Mouse (Mus musculus) left cerebral cortex, postnatal 14 days (tissue): ENCODE data around the gene AC134908.4. TPM values are rescaled to one million over a fixed set of nuclear protein-coding genes. Genes with fewer than 3 reads are reported as not detected.
"Not testable (repeated sequence)": the region's sequence is repeated elsewhere in the genome, so short reads cannot be mapped to it uniquely, and the experiment has no call there.

ENCODE experiments used
- DNase-seq, 2 experiments: peaks; one replicate each; pipeline ENCODE4 v3.0.0; 2021 to 2022; ENCODE audit warnings: low spot score in 2 of 2, mixed read lengths in 1 of 2
- intact Hi-C: fragments of 180-260 bp; cut with DNase I; formaldehyde crosslinking; loops from one replicate; pipeline ENCODE4 v1.15.1; 2025
- total RNA-seq, 2 experiments: library from RNA; stranded (reverse); gene quantifications; 2 replicates each; pipeline ENCODE4 v1.2.3; 2021

Gene AC134908.4
- total RNA-seq, 2 experiments from 2014 or later: not detected

- no peak for DNase-seq
- intact Hi-C loops: no loop called here
Observed at GRCm38 (mm10) chr17:25810890-25811289, 15.4 kb upstream of the AC134908.4 start.

- peak in 1 of 2 experiments; percentile 57 for DNase-seq
- intact Hi-C loops: no loop called here
Observed at GRCm38 (mm10) chr17:25809606-25810340, 14.3 kb upstream of the AC134908.4 start.

GRCm38 (mm10) chr17:25808789-25809605 is 13.5 kb upstream of the AC134908.4 start, which contains the start of gene Fbxl16:
Gene Fbxl16 (plus strand): TSS chr17:25809085.
- peak; percentile 90 to 94 for DNase-seq
- intact Hi-C loops: no loop called here

- intact Hi-C loops: no loop called here
Observed at GRCm38 (mm10) chr17:25808028-25808427, 12.6 kb upstream of the AC134908.4 start.

GRCm38 (mm10) chr17:25807452-25807851 is 12.0 kb upstream of the AC134908.4 start:
- intact Hi-C loops, DNase-seq: not testable (repeated sequence)

More at GRCm38 (mm10) chr17:25808028-25808427, 12.6 kb upstream of the AC134908.4 start:
- DNase-seq: no peak

DNA sequence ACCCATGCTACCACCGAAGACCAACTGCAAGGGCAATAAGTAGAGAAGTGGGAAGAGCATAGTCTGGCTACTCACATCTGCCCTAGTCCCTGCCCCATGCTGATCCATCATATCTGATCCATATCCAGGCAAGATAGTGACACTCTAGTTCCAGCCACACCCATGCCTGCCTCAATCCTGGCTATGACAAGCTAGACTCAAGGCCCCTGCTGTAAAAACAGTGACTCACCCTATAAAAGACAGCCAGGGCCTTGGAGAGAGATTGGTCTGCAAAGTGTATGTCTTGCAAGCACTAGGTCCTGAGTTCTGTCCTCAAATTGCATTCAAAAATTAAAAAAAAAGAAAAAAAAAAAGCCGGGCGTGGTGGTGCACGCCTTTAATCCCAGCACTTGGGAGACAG is 11.0 kb upstream of the AC134908.4 start:
- no peak for DNase-seq
- intact Hi-C loops: no loop called here

GRCm38 (mm10) chr17:25802825-25803517 is 7.5 kb upstream of the AC134908.4 start:
- peak; percentile 85 to 96 for DNase-seq

DNA sequence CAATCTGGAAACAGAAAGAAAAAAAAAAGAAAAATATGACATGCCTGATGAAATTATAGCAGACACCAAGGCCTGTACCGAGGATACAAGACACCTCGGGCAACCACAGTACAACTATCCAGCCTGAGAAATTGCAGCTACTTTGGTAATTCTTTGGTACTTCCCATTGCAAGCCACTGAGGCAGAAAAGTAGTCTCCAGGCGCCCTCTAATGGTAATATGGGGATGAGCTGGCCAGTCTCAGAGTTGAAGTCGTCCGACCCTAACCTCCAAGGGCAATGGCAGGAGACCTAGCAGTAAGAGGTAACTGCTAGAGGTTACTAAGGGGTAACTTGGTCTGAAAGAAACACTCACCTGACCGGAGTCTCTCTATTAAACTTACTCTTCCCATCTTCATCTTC is 5.6 kb upstream of the AC134908.4 start:
- intact Hi-C loops: loop anchor here (2.0 kb wide), 3 partner anchors 28 to 324 kb away; partner anchors contain the start of gene Narfl
- peak; percentile 78 to 80 for DNase-seq

More at GRCm38 (mm10) chr17:25802825-25803517, 7.5 kb upstream of the AC134908.4 start:
- intact Hi-C loops: no loop called here

- DNase-seq: peak; percentile 57 to 76
- intact Hi-C loops: loop anchor here (10.0 kb wide), 1 partner anchor 232 kb away; no protein-coding TSS in a partner anchor
Observed at GRCm38 (mm10) chr17:25796951-25797369, 1.5 kb upstream of the AC134908.4 start, which contains the start of gene Metrn. Gene Metrn (minus strand): TSS chr17:25797136.

DNA sequence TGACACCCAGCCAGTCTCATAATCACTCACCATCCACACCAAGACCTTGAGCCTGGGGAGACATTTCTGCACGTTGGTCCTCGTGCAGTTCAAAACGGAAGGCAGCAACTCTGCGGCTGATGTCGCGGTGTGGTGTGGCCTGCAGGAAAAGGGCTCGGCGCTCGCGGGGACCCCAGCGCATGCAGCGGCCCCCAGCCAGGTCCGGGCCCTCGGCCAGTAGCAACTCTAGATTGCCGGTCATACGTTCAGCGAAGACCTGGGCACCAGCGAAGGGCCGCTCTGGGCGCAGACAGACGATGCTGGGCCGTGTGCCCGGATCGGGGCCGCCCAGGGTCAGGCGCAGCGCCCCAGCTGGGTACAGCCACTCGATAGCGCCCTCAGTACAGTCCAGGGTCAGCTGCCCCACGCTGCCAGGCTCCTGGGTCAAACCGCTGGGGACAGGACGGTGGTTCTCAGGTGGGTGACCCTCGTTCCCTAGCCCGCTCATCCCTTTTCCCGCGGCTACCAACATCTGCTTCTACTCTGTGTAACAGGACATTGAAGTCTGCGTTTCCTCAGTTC is 832 bp upstream of the AC134908.4 start:
- no peak for DNase-seq
- intact Hi-C loops: loop anchor here (10.0 kb wide), 1 partner anchor 231 kb away; no protein-coding TSS in a partner anchor

- no peak for DNase-seq
- intact Hi-C loops: loop anchor here (10.0 kb wide), 1 partner anchor 230 kb away; no protein-coding TSS in a partner anchor
Observed at GRCm38 (mm10) chr17:25794998-25795397, 461 bp downstream of the AC134908.4 start.

GRCm38 (mm10) chr17:25794197-25794596 is 1.3 kb downstream of the AC134908.4 start:
- no peak for DNase-seq
- intact Hi-C loops: loop anchor here (10.0 kb wide), 1 partner anchor 229 kb away; no protein-coding TSS in a partner anchor

DNA sequence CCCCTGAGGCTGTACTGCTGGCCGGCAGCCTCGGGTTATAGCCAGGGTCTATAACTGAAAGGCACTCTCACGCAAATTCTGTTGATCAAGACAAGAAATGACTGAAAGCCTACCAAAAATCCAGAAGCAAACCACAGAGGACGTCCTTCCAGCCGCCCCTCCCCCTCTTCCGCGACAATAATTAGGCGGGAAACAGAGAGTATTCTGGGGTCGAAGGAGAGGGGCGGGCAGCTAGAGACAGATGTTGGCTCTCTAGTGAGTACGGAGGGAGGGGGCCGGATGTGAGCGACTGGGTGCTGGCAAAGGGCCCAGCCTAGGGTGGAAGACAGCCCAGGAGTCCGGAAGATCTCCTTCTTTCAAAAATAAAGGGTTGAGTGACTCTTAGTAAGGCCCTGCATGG is 2.8 kb downstream of the AC134908.4 start, which contains the start of gene Fam173a:
Gene Fam173a, minus strand, starts transcription at position 287 of the 400 bp plus-strand sequence.
- intact Hi-C loops: loop anchor here (10.0 kb wide), 1 partner anchor 228 kb away; no protein-coding TSS in a partner anchor
- peak; percentile 80 for DNase-seq

DNA sequence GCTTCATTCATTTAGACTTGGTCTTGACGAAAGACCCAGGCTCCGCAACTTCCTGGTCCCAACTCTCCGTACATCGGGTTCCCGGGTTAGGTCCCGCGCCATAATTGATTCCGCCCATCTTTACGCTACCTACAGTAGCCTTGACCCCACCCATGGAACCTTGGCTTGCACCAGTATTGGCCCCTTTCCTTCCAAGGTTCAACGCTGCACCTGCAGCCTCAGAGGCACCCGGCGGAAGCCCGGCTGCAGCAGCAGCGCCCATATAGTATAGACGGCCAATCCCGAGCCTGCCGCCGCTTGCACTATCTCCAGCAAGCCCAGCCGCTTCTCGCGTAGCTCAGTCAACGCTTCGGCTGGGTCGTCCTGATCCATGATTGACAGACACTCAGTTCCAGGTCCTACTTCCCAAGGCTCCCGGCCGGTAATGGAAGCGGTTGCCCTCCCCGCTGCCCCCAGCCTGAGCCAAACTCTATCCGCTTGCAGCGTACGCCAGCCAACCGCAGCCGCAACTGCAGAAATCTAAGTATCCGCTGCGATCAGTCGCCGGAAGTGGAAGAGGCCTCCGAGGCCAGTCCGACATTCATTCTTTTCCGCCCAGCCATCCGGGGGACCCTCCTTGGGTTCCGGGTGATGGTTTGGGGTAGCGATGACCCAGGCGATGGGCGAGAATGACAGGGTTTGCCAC is 3.5 kb downstream of the AC134908.4 start:
- peak; percentile 80 to 86 for DNase-seq
- intact Hi-C loops: loop anchor here (10.0 kb wide), 1 partner anchor 227 kb away; no protein-coding TSS in a partner anchor

- intact Hi-C loops: loop anchor here (10.0 kb wide), 1 partner anchor 227 kb away; no protein-coding TSS in a partner anchor
Observed at GRCm38 (mm10) chr17:25791320-25791842, 4.1 kb downstream of the AC134908.4 start.

DNA sequence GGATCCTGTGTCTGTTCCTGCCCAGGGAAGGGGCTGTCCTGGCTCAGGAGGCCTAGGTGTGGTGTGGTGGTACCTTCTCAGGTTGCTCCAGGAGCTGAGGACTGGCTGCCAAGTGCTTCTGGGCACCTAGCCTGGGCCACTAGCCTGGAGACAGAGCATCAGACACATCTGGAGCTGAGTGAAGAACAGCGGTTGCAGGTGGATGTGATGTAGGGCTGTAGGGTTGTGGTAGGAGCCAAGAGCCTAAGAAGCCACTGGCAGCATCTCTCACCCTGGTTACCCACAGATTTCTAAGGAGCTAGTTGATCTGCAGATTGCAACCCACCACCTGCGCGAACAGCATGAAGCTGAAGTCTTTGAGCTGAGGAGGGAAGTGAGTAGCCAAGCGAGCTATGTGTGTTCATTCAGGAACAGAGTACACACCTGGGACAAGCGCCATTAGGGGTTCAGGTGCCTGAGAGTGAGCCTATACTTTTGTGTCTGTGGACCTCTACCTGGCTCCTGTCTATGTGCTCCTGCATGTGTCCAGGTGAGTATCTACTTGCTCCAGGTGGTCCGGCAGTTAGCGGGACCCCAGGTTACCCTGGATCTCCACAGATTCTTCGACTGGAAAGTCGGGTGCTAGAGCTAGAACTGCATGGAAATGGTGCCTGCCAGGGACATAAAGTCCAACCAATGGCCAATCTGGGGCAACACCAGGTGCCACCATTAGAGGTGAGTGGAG is 8.5 kb downstream of the AC134908.4 start:
- intact Hi-C loops: no loop called here
- DNase-seq: no peak

More at GRCm38 (mm10) chr17:25791320-25791842, 4.1 kb downstream of the AC134908.4 start:
- peak in 1 of 2 experiments; percentile 55 for DNase-seq

- intact Hi-C loops: no loop called here
- DNase-seq: no peak
Observed at GRCm38 (mm10) chr17:25786280-25786679, 9.2 kb downstream of the AC134908.4 start, which contains the start of gene Ccdc78. Gene Ccdc78 (plus strand): TSS chr17:25786580.
